Mouse (Mus musculus): ENCODE measurements around the gene Tmem139. TPM values are rescaled to one million over a fixed set of nuclear protein-coding genes. Genes with fewer than 3 reads are reported as not detected.

Gene Tmem139
- not detected in 2 replicates for total RNA-seq (2015; ENCODE audit: low replicate concordance)
- not detected in 2 replicates for total RNA-seq (2017; ENCODE audit: low replicate concordance)

DNA sequence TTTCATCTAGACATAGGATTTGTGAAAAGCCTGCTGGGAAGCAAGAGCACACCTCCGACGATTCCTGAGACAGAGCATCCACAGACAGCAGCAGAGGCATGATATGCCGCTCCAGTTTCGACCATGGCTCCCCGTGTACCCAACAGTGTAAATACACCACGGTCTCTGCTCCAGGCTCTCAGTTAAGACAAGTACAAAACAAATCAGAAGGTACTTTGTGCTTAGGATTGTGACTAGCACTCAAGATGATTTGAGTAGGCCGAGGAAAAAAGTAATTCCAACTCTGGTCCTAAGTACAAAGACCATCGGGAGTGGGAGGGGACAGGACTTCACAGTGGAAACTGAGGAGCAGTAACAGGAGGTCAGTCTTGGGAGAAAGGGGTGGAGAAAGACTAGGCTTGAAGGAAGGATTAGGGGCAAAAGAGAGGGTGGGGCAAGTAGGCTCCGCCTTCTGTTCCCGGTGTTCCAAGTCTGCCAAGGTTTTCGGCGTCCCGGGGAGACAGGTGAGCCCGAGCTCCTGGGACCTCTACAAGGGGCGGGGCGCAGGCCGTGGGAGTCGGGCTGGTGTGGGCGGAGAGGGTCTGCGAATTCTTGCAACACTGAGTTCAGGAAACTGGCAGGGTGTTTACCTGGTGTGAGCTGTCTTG, at the start of gene Tmem139:
Tmem139 (plus strand) TSS at position 447 of the 647 bp plus-strand sequence.
- no peak for ATAC-seq (replicated peaks; ENCODE audit: low FRiP score, poor library complexity, severe bottlenecking)

DNA sequence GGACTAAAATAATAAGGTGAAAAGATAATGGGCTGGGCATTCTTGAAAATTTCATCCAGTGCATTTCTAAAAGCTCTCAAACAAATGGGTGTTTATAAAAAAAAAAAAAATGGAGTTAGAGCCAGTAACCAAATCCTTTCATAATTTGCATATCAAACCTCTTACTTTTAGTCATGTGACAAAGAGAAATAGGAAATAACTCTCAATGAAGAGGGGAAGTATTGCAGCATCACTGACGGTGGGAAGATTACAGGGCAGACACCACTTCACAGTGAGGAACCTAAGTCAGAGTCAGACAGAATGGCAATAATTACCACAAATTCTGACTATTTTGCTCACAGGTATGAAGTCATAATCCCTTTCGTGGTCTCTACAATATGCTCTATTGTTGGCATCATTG, 46.7 kb upstream of the Tmem139 start, which contains the start of gene Tas2r144:
Tas2r144 (plus strand) TSS at position 301 of the 400 bp plus-strand sequence.
- no peak for ATAC-seq (replicated peaks; ENCODE audit: low FRiP score, poor library complexity, severe bottlenecking)

GRCm38 (mm10) chr6:42222286-42222685, 39.5 kb upstream of the Tmem139 start:
- ATAC-seq (replicated peaks; ENCODE audit: low FRiP score, poor library complexity, severe bottlenecking) = no peak

- no peak for ATAC-seq (replicated peaks; ENCODE audit: low FRiP score, poor library complexity, severe bottlenecking)
Measured at GRCm38 (mm10) chr6:42225046-42225445, 36.7 kb upstream of the Tmem139 start.

- ATAC-seq (replicated peaks; ENCODE audit: low FRiP score, poor library complexity, severe bottlenecking) = peak; percentile 65; the same call in 1 of the 2 replicates
Measured at GRCm38 (mm10) chr6:42227240-42228101, 34.3 kb upstream of the Tmem139 start.

DNA sequence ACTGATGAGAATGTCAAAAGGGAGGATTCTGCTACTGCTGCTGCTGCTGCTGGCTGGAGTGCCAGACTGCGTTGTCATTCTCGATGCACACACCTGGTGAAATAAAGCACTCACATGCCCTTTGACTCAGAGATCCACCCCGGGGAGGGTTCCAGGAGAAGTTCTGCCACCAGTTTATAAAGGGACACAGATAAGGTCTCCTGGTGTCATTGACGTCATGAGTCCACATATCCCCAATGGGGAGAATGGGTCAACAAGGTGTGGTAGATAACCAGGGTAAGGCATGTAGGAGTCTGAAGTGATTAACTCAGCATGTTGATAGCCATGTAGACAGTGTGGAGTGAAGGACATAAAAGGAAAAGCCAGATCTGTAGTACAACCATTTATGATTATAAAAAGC, 32.2 kb upstream of the Tmem139 start:
- no peak for ATAC-seq (replicated peaks; ENCODE audit: low FRiP score, poor library complexity, severe bottlenecking)

DNA sequence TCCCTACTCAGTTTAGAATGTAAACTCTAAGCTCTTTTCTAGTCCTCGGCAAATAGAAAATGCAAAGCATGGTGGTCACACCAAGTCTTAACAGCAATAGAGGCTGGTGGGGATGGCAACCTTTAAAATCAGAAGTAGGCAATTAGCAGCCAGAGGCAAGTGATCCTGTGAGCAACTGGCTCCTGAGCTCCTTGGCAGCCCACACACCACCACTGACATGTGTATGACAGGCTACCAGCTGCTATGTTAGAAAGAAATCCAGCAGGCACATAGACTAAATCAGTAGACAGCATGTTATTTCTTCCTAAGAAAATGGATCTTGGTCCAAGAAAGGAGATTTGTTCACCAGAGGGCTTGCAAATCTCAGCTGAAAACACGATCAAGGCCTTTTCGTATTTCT, 30.6 kb upstream of the Tmem139 start:
- ATAC-seq (replicated peaks; ENCODE audit: low FRiP score, poor library complexity, severe bottlenecking) = no peak

DNA sequence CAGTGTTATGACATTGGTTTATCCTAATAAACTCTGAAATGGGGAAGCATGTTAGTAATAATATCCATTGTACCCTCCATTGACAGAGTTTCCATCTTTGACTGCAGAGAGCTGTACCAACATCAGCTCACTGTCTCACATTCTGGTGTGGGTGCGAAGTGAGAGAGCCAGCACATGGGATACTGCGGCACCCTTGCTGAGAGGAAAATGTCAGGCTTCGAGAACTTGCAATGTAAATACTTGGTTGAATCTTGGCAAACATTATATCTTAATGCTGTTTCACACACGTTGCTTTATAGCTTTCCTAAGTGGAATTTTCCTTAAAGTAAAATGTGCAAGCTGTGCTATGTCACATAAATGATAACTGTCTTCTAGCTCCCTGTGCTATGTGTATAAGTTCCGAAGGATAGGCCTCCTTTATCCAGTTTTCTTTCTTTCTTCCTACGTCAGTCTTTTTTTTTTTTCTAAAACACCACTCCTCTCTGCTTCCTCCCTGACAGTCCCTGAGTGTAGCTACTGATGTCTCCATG, 24.4 kb upstream of the Tmem139 start:
- ATAC-seq (replicated peaks; ENCODE audit: low FRiP score, poor library complexity, severe bottlenecking) = no peak

DNA sequence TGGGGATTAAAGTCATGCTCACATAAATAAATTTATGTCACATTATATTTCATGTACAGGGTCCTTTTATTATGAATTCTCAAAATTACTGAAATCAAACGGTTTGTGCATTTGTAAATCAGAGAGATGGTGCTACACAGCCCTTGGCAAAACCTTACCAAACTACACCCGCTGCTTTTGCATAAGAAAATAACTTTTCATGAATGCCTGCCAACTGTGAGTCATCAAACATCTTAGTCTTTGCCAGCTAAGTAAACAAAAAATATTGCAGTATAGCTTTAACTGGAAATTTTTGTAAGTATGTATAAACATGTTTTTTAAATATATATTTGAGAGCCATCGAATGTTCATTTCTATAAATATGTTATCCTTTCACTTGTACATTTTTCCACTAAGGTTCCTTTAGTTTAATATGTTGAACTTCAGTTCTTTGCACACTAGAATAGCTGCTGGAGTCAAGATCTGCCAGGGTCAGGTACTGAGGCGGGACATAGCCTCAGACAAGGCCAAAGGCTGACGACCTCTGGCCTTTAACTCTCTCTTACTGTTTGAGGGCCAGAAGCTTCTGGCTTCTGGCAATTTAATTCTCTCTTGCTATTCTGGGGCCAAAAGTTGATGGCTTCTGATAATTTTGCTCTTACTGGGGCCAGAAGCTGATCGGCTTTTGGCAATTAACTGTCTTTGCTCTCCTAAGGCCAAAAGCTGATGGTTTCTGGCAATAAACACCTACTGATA, 20.3 kb upstream of the Tmem139 start:
- ATAC-seq (replicated peaks; ENCODE audit: low FRiP score, poor library complexity, severe bottlenecking) = no peak

GRCm38 (mm10) chr6:42245711-42246353, 15.9 kb upstream of the Tmem139 start, which contains the start of gene Gstk1:
Gene Gstk1 (plus strand): TSS chr6:42245935.
- peak; percentile 96 for ATAC-seq (replicated peaks; ENCODE audit: low FRiP score, poor library complexity, severe bottlenecking)

DNA sequence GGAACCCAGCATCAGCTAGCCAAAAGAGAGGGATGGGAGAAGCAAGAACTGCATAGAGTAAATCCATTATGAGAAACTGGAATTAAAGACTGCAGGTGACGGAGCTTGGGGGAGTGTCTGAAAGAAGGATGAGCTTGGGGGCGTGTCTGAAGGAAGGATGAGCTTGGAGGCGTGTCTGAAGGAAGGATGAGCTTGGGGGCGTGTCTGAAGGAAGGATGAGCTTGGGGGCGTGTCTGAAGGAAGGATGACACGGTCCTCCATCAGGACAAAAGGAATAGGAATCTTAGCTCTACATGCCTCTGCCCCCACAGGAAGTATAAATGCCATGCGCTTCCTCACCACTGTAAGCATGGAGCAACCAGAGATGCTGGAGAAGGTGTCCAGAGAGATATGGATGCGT, 14.6 kb upstream of the Tmem139 start:
- 0 out of 2 replicates have a peak, but pooled peaks have one; percentile 29 for ATAC-seq (replicated peaks; ENCODE audit: low FRiP score, poor library complexity, severe bottlenecking)

DNA sequence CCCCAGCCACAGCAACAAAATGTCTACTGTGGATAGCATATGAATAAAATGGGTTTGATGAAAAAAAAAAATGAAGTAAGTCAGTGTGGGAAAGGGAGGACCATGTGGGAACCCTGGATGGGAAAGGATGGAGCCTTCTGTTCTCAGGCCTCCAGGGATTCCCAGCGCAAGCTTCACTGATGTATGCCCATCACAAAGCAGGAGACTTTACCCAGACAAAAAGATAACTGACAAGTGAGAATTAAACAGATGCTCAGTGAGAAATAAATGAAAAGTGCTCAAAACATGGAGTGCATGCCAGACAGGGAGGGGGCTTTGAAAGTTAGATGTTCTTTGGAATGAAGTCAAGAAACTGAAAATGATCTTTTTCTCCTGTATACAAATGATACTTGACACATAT, 13.8 kb upstream of the Tmem139 start:
- ATAC-seq (replicated peaks; ENCODE audit: low FRiP score, poor library complexity, severe bottlenecking) = no peak

- ATAC-seq (replicated peaks; ENCODE audit: low FRiP score, poor library complexity, severe bottlenecking) = no peak
Measured at GRCm38 (mm10) chr6:42251791-42252190, 10.0 kb upstream of the Tmem139 start.

DNA sequence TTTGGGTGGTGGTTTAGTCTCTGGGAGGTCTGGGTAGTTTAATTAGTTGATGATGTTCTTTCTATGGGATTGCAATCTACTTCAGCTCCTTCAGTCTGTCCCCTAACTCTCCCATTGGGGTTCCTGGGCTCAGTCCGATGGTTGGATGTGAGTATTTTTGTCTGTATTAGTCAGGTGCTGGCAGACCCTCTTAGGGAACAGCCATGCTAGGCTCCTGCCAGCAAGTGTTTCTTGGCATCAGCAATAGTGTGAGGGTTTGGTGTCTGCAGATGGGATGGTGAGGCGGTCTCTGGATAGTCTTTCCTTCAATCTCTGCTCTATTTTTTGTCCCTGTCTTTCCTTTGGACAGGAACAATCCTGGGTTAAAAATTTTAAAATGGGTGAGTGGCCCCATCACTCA, 8.7 kb upstream of the Tmem139 start:
- no peak for ATAC-seq (replicated peaks; ENCODE audit: low FRiP score, poor library complexity, severe bottlenecking)

- peak; percentile 90 for ATAC-seq (replicated peaks; ENCODE audit: low FRiP score, poor library complexity, severe bottlenecking)
Measured at GRCm38 (mm10) chr6:42257303-42257863, 4.4 kb upstream of the Tmem139 start.

GRCm38 (mm10) chr6:42260430-42260829, 1.3 kb upstream of the Tmem139 start:
- no peak for ATAC-seq (replicated peaks; ENCODE audit: low FRiP score, poor library complexity, severe bottlenecking)

DNA sequence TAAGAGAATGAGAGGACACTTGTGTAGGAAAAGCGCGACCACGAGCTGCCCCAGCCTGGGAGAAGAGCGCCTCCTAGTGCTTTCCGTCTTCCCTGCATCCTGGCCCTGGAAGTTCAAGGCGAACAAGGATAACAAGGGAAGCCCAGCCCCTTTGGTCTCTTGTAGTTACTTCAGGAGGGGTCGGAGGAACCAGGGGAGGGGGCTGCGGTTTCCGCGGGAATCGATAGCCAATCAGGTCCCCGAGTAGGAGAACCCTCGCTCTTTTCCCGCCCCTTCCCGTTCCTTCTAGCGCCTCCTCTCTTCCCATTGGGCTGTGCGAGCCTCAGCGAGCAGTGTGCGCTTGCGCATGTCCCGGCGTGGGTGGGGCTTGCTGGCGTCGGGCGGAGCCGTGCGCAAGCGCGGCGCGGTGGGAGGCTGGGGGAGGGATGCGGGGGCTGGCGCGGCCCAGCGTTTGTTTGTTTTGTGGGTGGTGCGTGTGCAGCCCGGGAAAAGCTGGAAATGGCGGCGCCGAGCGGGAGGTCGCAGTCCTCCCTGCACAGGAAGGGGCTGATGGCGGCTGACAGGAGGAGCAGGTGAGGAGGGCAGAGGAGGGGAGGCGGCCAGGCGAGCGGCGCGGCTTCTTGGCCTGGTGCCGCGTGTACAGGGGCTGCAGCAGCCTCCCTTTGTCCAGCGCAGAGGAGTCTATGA, 3.0 kb downstream of the Tmem139 start, which contains the start of gene Casp2:
Casp2 (plus strand) TSS at position 360 of the 687 bp plus-strand sequence.
- ATAC-seq (replicated peaks; ENCODE audit: low FRiP score, poor library complexity, severe bottlenecking) = peak; percentile 95
